Mouse (Mus musculus): ENCODE measurements around the gene Gm17324. TPM values are rescaled to one million over a fixed set of nuclear protein-coding genes. Genes with fewer than 3 reads are reported as not detected.

Gene Gm17324
- polyA plus RNA-seq, 1 experiment from 2014 or later, result 1.0 TPM

GRCm38 (mm10) chr9:78477021-78477551 is 28.5 kb upstream of the Gm17324 start:
- 6% methylated on average over 5 of the region's 5 CpGs for WGBS
- TF ChIP-seq CTCF (IDR thresholded peaks at IDR 0.05; ENCODE audit: low read depth), result peak; percentile 58
- DNase-seq (peak; percentile 78), ATAC-seq (ENCODE audit: insufficient read depth) (no peak)
- H3K4me3 ChIP-seq (ENCODE audit: low read depth, low read length), result no peak overlapping the region
- H3K4me2 ChIP-seq, result no peak overlapping the region
- H3K4me1 ChIP-seq (ENCODE audit: insufficient read depth), result no peaks in the 10 kb centered on the region
- H3K9ac ChIP-seq, result no peak overlapping the region
- no peaks in the 10 kb centered on the region for H3K27me3 ChIP-seq (ENCODE audit: insufficient read depth, low read length)
- no peaks in the 10 kb centered on the region for H3K9me3 ChIP-seq (ENCODE audit: low read depth, low read length)
- H3K36me3 ChIP-seq (ENCODE audit: insufficient read depth), result peaks cover 78% of the 10 kb centered on the region
- no peak overlapping the region for H3K27ac ChIP-seq (ENCODE audit: low read depth)

DNA sequence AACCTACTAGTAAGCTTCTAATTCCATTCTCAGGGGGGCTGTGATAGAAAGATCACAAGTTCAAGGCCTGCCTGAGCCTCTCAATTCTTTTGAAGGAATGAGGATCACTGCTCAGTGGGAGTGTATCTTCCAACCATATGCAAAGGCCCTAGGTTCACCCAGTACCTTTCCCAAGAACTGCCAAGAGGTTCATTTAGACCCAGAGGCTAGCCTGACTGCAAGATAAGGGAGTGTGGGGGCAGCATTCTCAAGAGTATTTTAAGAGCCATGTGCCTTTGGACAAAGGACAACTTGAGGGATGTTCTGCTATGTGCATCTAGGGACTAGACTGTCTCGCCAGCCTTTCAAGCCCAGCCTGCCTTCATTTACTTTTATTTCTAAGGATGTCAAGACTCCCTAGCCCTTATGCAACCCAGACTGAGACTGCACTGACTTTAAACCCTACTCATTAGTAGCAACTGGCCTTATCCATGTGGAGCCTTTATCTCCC is 28.0 kb upstream of the Gm17324 start:
- no peak overlapping the region for H3K4me2 ChIP-seq
- H3K36me3 ChIP-seq (ENCODE audit: insufficient read depth), result peaks cover 82% of the 10 kb centered on the region
- no peaks in the 10 kb centered on the region for H3K9me3 ChIP-seq (ENCODE audit: low read depth, low read length)
- no peaks in the 10 kb centered on the region for H3K4me1 ChIP-seq (ENCODE audit: insufficient read depth)
- H3K27ac ChIP-seq (ENCODE audit: low read depth), result no peak overlapping the region
- no peak for TF ChIP-seq CTCF (IDR thresholded peaks at IDR 0.05; ENCODE audit: low read depth)
- H3K4me3 ChIP-seq (ENCODE audit: low read depth, low read length), result no peak overlapping the region
- H3K9ac ChIP-seq, result no peak overlapping the region
- ATAC-seq (ENCODE audit: insufficient read depth) (peak; percentile 36), DNase-seq (peak; percentile 66)
- 12% methylated on average over 1 of the region's 1 CpGs for WGBS
- no peaks in the 10 kb centered on the region for H3K27me3 ChIP-seq (ENCODE audit: insufficient read depth, low read length)

GRCm38 (mm10) chr9:78475873-78476272 is 27.3 kb upstream of the Gm17324 start:
- Histone ChIP-seq H3K4me2 (no peak overlapping the region), H3K27me3 (ENCODE audit: insufficient read depth, low read length) (no peaks in the 10 kb centered on the region), H3K9ac (no peak overlapping the region), H3K27ac (ENCODE audit: low read depth) (no peak overlapping the region), H3K4me1 (ENCODE audit: insufficient read depth) (no peaks in the 10 kb centered on the region), H3K36me3 (ENCODE audit: insufficient read depth) (peaks cover 86% of the 10 kb centered on the region), H3K4me3 (ENCODE audit: low read depth, low read length) (no peak overlapping the region), H3K9me3 (ENCODE audit: low read depth, low read length) (no peaks in the 10 kb centered on the region)
- 82% methylated on average over 4 of the region's 4 CpGs for WGBS
- 0 out of 2 replicates have a peak, but pooled peaks have one; percentile 21 for TF ChIP-seq CTCF (IDR thresholded peaks at IDR 0.05; ENCODE audit: low read depth)
- ATAC-seq (ENCODE audit: insufficient read depth) (peak; percentile 15), DNase-seq (peak; percentile 59)

DNA sequence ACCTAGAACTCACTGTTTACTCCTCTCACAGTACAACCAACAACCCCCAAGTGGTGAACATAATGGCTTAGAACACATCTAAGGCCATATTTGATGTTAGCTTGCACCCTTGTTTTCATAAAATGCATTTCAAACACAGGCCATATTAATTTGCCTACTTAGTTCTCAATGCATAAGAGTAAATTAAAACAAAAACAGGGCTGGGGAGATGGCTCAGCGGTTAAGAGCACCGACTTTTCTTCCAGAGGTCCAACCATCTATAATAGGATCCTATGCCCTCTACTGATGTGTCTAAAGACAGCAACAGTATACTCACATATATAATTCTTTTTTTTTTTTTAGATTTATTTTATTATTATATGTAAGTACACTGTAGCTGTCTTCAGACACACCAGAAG is 26.8 kb upstream of the Gm17324 start:
- 79% methylated on average over 2 of the region's 2 CpGs for WGBS
- no peak overlapping the region for H3K4me2 ChIP-seq

DNA sequence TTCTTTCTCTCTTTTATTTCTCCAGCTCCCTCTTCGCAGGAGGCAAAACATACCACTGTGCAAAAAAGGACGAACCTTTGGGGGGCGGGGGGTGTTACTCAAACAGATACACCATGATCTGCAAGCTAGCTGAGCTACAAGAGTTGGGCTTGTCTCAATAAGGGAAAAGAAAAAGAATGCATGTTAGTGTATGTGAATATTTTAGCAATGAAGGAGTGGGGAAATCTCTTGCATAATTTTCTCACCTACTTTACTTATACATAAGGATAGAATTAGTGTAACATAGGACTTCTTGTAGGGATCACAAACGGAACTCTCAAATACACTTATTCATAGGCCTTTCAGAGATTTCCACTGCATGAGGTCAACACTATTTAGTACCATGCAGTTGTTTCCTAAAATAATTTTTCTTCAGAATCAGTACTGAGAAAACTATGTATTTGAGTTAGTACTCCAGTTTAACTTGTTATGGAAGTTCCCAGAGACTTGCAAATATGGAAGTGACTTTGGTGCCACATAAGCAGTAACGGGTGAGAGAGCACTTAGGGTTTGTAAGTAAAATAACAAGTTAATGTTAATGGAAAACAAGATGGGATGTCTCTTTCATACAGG is 26.3 kb upstream of the Gm17324 start:
- ATAC-seq (ENCODE audit: insufficient read depth) (no peak), DNase-seq (no peak)
- 76% methylated on average over 5 of the region's 5 CpGs for WGBS
- no peak for TF ChIP-seq CTCF (IDR thresholded peaks at IDR 0.05; ENCODE audit: low read depth)
- Histone ChIP-seq H3K9ac (no peak overlapping the region), H3K4me1 (ENCODE audit: insufficient read depth) (no peaks in the 10 kb centered on the region), H3K36me3 (ENCODE audit: insufficient read depth) (peaks cover 85% of the 10 kb centered on the region), H3K27me3 (ENCODE audit: insufficient read depth, low read length) (no peaks in the 10 kb centered on the region), H3K4me2 (no peak overlapping the region), H3K9me3 (ENCODE audit: low read depth, low read length) (no peaks in the 10 kb centered on the region), H3K27ac (ENCODE audit: low read depth) (no peak overlapping the region), H3K4me3 (ENCODE audit: low read depth, low read length) (no peak overlapping the region)

More for the DNA sequence above, 26.8 kb upstream of the Gm17324 start:
- Histone ChIP-seq H3K27me3 (ENCODE audit: insufficient read depth, low read length) (no peaks in the 10 kb centered on the region), H3K27ac (ENCODE audit: low read depth) (no peak overlapping the region), H3K4me3 (ENCODE audit: low read depth, low read length) (no peak overlapping the region), H3K9ac (no peak overlapping the region), H3K9me3 (ENCODE audit: low read depth, low read length) (no peaks in the 10 kb centered on the region), H3K4me1 (ENCODE audit: insufficient read depth) (no peaks in the 10 kb centered on the region), H3K36me3 (ENCODE audit: insufficient read depth) (peaks cover 85% of the 10 kb centered on the region)
- no peak for TF ChIP-seq CTCF (IDR thresholded peaks at IDR 0.05; ENCODE audit: low read depth)
- DNase-seq (peak; percentile 5), ATAC-seq (ENCODE audit: insufficient read depth) (no peak)

GRCm38 (mm10) chr9:78474270-78474669 is 25.7 kb upstream of the Gm17324 start:
- 71% methylated on average over 2 of the region's 2 CpGs for WGBS
- no peak overlapping the region for H3K9ac ChIP-seq
- no peaks in the 10 kb centered on the region for H3K27me3 ChIP-seq (ENCODE audit: insufficient read depth, low read length)
- H3K9me3 ChIP-seq (ENCODE audit: low read depth, low read length), result no peaks in the 10 kb centered on the region
- no peak overlapping the region for H3K27ac ChIP-seq (ENCODE audit: low read depth)
- no peak overlapping the region for H3K4me3 ChIP-seq (ENCODE audit: low read depth, low read length)
- H3K4me1 ChIP-seq (ENCODE audit: insufficient read depth), result no peaks in the 10 kb centered on the region
- no peak overlapping the region for H3K4me2 ChIP-seq
- TF ChIP-seq CTCF (IDR thresholded peaks at IDR 0.05; ENCODE audit: low read depth), result no peak
- peaks cover 84% of the 10 kb centered on the region for H3K36me3 ChIP-seq (ENCODE audit: insufficient read depth)
- ATAC-seq (ENCODE audit: insufficient read depth), result no peak
- DNase-seq, result no peak

GRCm38 (mm10) chr9:78473588-78473987 is 25.0 kb upstream of the Gm17324 start:
- Histone ChIP-seq H3K9ac (no peak overlapping the region), H3K36me3 (ENCODE audit: insufficient read depth) (peaks cover 84% of the 10 kb centered on the region), H3K4me1 (ENCODE audit: insufficient read depth) (no peaks in the 10 kb centered on the region), H3K4me2 (no peak overlapping the region), H3K4me3 (ENCODE audit: low read depth, low read length) (no peak overlapping the region), H3K9me3 (ENCODE audit: low read depth, low read length) (no peaks in the 10 kb centered on the region), H3K27me3 (ENCODE audit: insufficient read depth, low read length) (no peaks in the 10 kb centered on the region), H3K27ac (ENCODE audit: low read depth) (no peak overlapping the region)
- TF ChIP-seq CTCF (IDR thresholded peaks at IDR 0.05; ENCODE audit: low read depth), result no peak
- WGBS, result 71% methylated on average over 8 of the region's 8 CpGs
- ATAC-seq (ENCODE audit: insufficient read depth) (no peak), DNase-seq (no peak)
